Mouse (Mus musculus): ENCODE data around the gene Plekhg5. TPM values are rescaled to one million over a fixed set of nuclear protein-coding genes. Genes with fewer than 3 reads are reported as not detected.

Gene Plekhg5
- polyA plus RNA-seq, 1 experiment from 2014 or later = 17.4 TPM

GRCm38 (mm10) chr4:152038225-152038984 lies 33.9 kb upstream of the Plekhg5 start, which contains the start of gene Tas1r1:
TSS of gene Tas1r1 (minus strand) at chr4:152038568.
- Histone ChIP-seq H3K4me1 (replicated peaks) (peaks cover 13% of the 10 kb centered on the region), H3K27ac (peak within 1 kb of the TSS; percentile 56; the same call in 1 of the 2 replicates), H3K27me3 (no peaks in the 10 kb centered on the region), H3K4me2 (peak within 1 kb of the TSS; percentile 95), H3K4me3 (replicated peaks) (peak within 1 kb of the TSS; percentile 100), H3K9me3 (no peaks in the 10 kb centered on the region), H3K9ac (replicated peaks) (peak within 1 kb of the TSS; percentile 88), H3K36me3 (peaks cover 26% of the 10 kb centered on the region)
- WGBS = 45% methylated on average over 10 of the region's 10 CpGs
- peak; percentile 56; the same call in 1 of the 2 replicates for ATAC-seq (ENCODE audit: insufficient number of reproducible peaks, insufficient read depth, low FRiP score, low TSS enrichment, low read depth)

- Histone ChIP-seq H3K4me1 (replicated peaks) (peaks cover 13% of the 10 kb centered on the region), H3K27me3 (no peaks in the 10 kb centered on the region), H3K9me3 (no peaks in the 10 kb centered on the region), H3K4me3 (replicated peaks) (peak within 1 kb of the TSS; percentile 100), H3K9ac (replicated peaks) (peak within 1 kb of the TSS; percentile 88), H3K36me3 (peaks cover 34% of the 10 kb centered on the region), H3K27ac (peak within 1 kb of the TSS; percentile 56; the same call in 1 of the 2 replicates), H3K4me2 (peak within 1 kb of the TSS; percentile 95)
- WGBS = under 1% methylated on average over 86 of the region's 86 CpGs
- peak; percentile 71 for ATAC-seq (ENCODE audit: insufficient number of reproducible peaks, insufficient read depth, low FRiP score, low TSS enrichment, low read depth)
Observed at GRCm38 (mm10) chr4:152038985-152039830, 33.1 kb upstream of the Plekhg5 start, which contains the start of gene Nol9. TSS of gene Nol9 (plus strand) at chr4:152039321.

GRCm38 (mm10) chr4:152039831-152040310 lies 32.4 kb upstream of the Plekhg5 start:
- peaks cover 13% of the 10 kb centered on the region for H3K4me1 ChIP-seq (replicated peaks)
- no peaks in the 10 kb centered on the region for H3K27me3 ChIP-seq
- H3K9me3 ChIP-seq = no peaks in the 10 kb centered on the region
- H3K9ac ChIP-seq (replicated peaks) = peak overlapping the region; percentile 88
- H3K27ac ChIP-seq = peak overlapping the region; percentile 17; the same call in 1 of the 2 replicates
- ATAC-seq (ENCODE audit: insufficient number of reproducible peaks, insufficient read depth, low FRiP score, low TSS enrichment, low read depth) = no peak
- H3K4me3 ChIP-seq (replicated peaks) = peak overlapping the region; percentile 100
- peak overlapping the region; percentile 95 for H3K4me2 ChIP-seq
- H3K36me3 ChIP-seq = peaks cover 40% of the 10 kb centered on the region
- WGBS = 5% methylated on average over 25 of the region's 25 CpGs

- Histone ChIP-seq H3K4me1 (replicated peaks) (peaks cover 13% of the 10 kb centered on the region), H3K4me2 (no peak overlapping the region), H3K27me3 (no peaks in the 10 kb centered on the region), H3K9me3 (no peaks in the 10 kb centered on the region), H3K36me3 (peaks cover 62% of the 10 kb centered on the region), H3K9ac (replicated peaks) (no peak overlapping the region), H3K4me3 (replicated peaks) (no peak overlapping the region), H3K27ac (no peak overlapping the region)
- WGBS = 97% methylated on average over 22 of the region's 22 CpGs
- ATAC-seq (ENCODE audit: insufficient number of reproducible peaks, insufficient read depth, low FRiP score, low TSS enrichment, low read depth) = no peak
Observed at GRCm38 (mm10) chr4:152041924-152042641, 30.2 kb upstream of the Plekhg5 start.

- ATAC-seq (ENCODE audit: insufficient number of reproducible peaks, insufficient read depth, low FRiP score, low TSS enrichment, low read depth) = no peak
- peaks cover 13% of the 10 kb centered on the region for H3K4me1 ChIP-seq (replicated peaks)
- no peak overlapping the region for H3K9ac ChIP-seq (replicated peaks)
- no peaks in the 10 kb centered on the region for H3K9me3 ChIP-seq
- no peak overlapping the region for H3K4me2 ChIP-seq
- peaks cover 73% of the 10 kb centered on the region for H3K36me3 ChIP-seq
- H3K4me3 ChIP-seq (replicated peaks) = no peak overlapping the region
- WGBS = 86% methylated on average over 3 of the region's 3 CpGs
- H3K27ac ChIP-seq = no peak overlapping the region
- H3K27me3 ChIP-seq = no peaks in the 10 kb centered on the region
Observed at GRCm38 (mm10) chr4:152043171-152043570, 29.1 kb upstream of the Plekhg5 start.

GRCm38 (mm10) chr4:152044609-152045008 lies 27.7 kb upstream of the Plekhg5 start:
- ATAC-seq (ENCODE audit: insufficient number of reproducible peaks, insufficient read depth, low FRiP score, low TSS enrichment, low read depth) = no peak
- no peaks in the 10 kb centered on the region for H3K27me3 ChIP-seq
- H3K4me2 ChIP-seq = no peak overlapping the region
- no peak overlapping the region for H3K4me3 ChIP-seq (replicated peaks)
- no peak overlapping the region for H3K9ac ChIP-seq (replicated peaks)
- WGBS = 71% methylated on average over 6 of the region's 6 CpGs
- H3K9me3 ChIP-seq = no peaks in the 10 kb centered on the region
- H3K36me3 ChIP-seq = peaks cover 87% of the 10 kb centered on the region
- no peak overlapping the region for H3K27ac ChIP-seq
- peaks cover 8% of the 10 kb centered on the region for H3K4me1 ChIP-seq (replicated peaks)

- Histone ChIP-seq H3K4me2 (no peak overlapping the region), H3K27me3 (no peaks in the 10 kb centered on the region), H3K36me3 (peaks cover 52% of the 10 kb centered on the region), H3K9me3 (no peaks in the 10 kb centered on the region), H3K9ac (replicated peaks) (no peak overlapping the region), H3K4me3 (replicated peaks) (no peak overlapping the region), H3K27ac (no peak overlapping the region), H3K4me1 (replicated peaks) (no peaks in the 10 kb centered on the region)
- no peak for ATAC-seq (ENCODE audit: insufficient number of reproducible peaks, insufficient read depth, low FRiP score, low TSS enrichment, low read depth)
- WGBS = 77% methylated on average over 9 of the region's 9 CpGs
Observed at GRCm38 (mm10) chr4:152062390-152063110, 9.7 kb upstream of the Plekhg5 start.

GRCm38 (mm10) chr4:152067280-152067679 lies 5.0 kb upstream of the Plekhg5 start:
- Histone ChIP-seq H3K27me3 (no peaks in the 10 kb centered on the region), H3K4me1 (replicated peaks) (peaks cover 12% of the 10 kb centered on the region), H3K4me2 (no peak overlapping the region), H3K9ac (replicated peaks) (no peak overlapping the region), H3K27ac (no peak overlapping the region), H3K4me3 (replicated peaks) (no peak overlapping the region), H3K9me3 (no peaks in the 10 kb centered on the region), H3K36me3 (peaks cover 9% of the 10 kb centered on the region)
- ATAC-seq (ENCODE audit: insufficient number of reproducible peaks, insufficient read depth, low FRiP score, low TSS enrichment, low read depth) = no peak

- no peak for ATAC-seq (ENCODE audit: insufficient number of reproducible peaks, insufficient read depth, low FRiP score, low TSS enrichment, low read depth)
- H3K9me3 ChIP-seq = no peaks in the 10 kb centered on the region
- WGBS = 82% methylated on average over 6 of the region's 6 CpGs
- H3K9ac ChIP-seq (replicated peaks) = no peak overlapping the region
- H3K27me3 ChIP-seq = no peaks in the 10 kb centered on the region
- H3K27ac ChIP-seq = no peak overlapping the region
- H3K4me2 ChIP-seq = no peak overlapping the region
- no peak overlapping the region for H3K4me3 ChIP-seq (replicated peaks)
- no peaks in the 10 kb centered on the region; the same call in 1 of the 2 replicates for H3K36me3 ChIP-seq
- H3K4me1 ChIP-seq (replicated peaks) = peaks cover 18% of the 10 kb centered on the region
Observed at GRCm38 (mm10) chr4:152068166-152068724, 4.1 kb upstream of the Plekhg5 start.

- H3K36me3 ChIP-seq = no peaks in the 10 kb centered on the region
- H3K4me2 ChIP-seq = no peak overlapping the region
- no peak for ATAC-seq (ENCODE audit: insufficient number of reproducible peaks, insufficient read depth, low FRiP score, low TSS enrichment, low read depth)
- 74% methylated on average over 3 of the region's 3 CpGs for WGBS
- no peaks in the 10 kb centered on the region for H3K27me3 ChIP-seq
- H3K4me3 ChIP-seq (replicated peaks) = no peak overlapping the region
- no peaks in the 10 kb centered on the region for H3K9me3 ChIP-seq
- H3K27ac ChIP-seq = no peak overlapping the region
- no peak overlapping the region for H3K9ac ChIP-seq (replicated peaks)
- H3K4me1 ChIP-seq (replicated peaks) = peaks cover 18% of the 10 kb centered on the region
Observed at GRCm38 (mm10) chr4:152069245-152069644, 3.1 kb upstream of the Plekhg5 start.
